Mouse (Mus musculus): Measurements from ENCODE around the gene Mettl17. TPM values are rescaled to one million over a fixed set of nuclear protein-coding genes. Genes with fewer than 3 reads are reported as not detected.

The Mettl17 gene
- polyA plus RNA-seq, 1 experiment from 2014 or later: 32.4 TPM

DNA sequence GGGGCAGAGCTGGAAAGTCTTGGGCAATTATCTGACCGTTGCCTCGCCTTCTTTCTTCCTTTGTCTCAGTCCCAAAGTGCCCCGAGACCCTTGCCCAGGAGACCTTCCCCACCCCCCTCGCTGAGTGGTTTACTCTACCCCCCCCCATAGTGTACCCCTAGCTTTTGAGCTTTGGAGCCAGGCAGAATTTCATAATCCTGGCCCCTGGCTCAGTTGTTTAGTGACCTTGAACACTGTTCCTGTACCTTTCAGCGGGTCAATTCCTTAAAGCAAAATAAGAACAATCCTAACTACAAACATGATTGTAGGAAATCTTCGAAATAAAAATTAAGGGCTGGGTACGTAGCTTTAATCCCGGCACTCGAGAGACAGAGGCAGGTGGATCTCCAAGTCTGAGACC is 56.9 kb downstream of the Mettl17 start:
- Histone ChIP-seq H3K4me3 (ENCODE audit: low read depth, low read length) (no peak overlapping the region), H3K9ac (no peak overlapping the region), H3K27ac (ENCODE audit: low read depth) (no peak overlapping the region), H3K4me2 (no peak overlapping the region), H3K36me3 (ENCODE audit: insufficient read depth) (no peaks in the 10 kb centered on the region), H3K4me1 (ENCODE audit: insufficient read depth) (no peaks in the 10 kb centered on the region), H3K9me3 (ENCODE audit: low read depth, low read length) (no peaks in the 10 kb centered on the region; the same call in 1 of the 2 replicates), H3K27me3 (ENCODE audit: insufficient read depth, low read length) (no peaks in the 10 kb centered on the region)
- ATAC-seq (ENCODE audit: insufficient read depth) (no peak), DNase-seq (no peak)
- TF ChIP-seq CTCF (IDR thresholded peaks at IDR 0.05; ENCODE audit: low read depth): no peak
- WGBS: 69% methylated on average over 9 of the region's 9 CpGs

DNA sequence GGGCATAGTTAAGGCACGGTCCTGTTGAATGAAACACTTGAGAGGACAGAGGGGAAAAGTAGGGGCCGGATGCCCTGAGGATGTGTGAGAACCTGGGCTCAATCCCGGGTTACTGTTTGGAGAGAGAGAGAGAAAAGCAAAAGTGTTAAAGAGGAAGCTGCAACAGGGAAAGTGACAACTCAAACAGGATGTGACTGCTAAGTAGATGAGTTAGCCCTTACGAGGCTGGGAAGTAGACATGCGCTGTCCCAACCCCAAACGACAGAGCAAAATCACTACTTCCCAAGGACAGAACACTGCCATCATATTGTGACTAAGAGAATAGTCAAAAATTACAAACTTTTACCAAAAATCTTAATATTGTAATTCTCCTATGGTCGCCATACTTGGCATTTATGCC is 57.6 kb downstream of the Mettl17 start:
- WGBS: 51% methylated on average over 7 of the region's 7 CpGs
- no peak for ATAC-seq (ENCODE audit: insufficient read depth)
- no peak overlapping the region for H3K4me2 ChIP-seq
- no peaks in the 10 kb centered on the region for H3K36me3 ChIP-seq (ENCODE audit: insufficient read depth)
- no peak overlapping the region; the same call in 1 of the 2 replicates for H3K9ac ChIP-seq
- H3K9me3 ChIP-seq (ENCODE audit: low read depth, low read length): no peaks in the 10 kb centered on the region; the same call in 1 of the 2 replicates
- no peak for TF ChIP-seq CTCF (IDR thresholded peaks at IDR 0.05; ENCODE audit: low read depth)
- no peaks in the 10 kb centered on the region for H3K27me3 ChIP-seq (ENCODE audit: insufficient read depth, low read length)
- no peak overlapping the region for H3K4me3 ChIP-seq (ENCODE audit: low read depth, low read length)
- H3K27ac ChIP-seq (ENCODE audit: low read depth): no peak overlapping the region
- H3K4me1 ChIP-seq (ENCODE audit: insufficient read depth): no peaks in the 10 kb centered on the region
- no peak for DNase-seq

Small RNAs within 50 kb of the gene (microRNA-seq; reads per million reads assigned to microRNA genes)
- not detected for gene Gm27375 (ENCODE audit: borderline number of aligned reads)

Other genes with a start within 250 kb of the Mettl17 start
- gene Gm4181, start 249.2 kb upstream of the Mettl17 start, polyA plus RNA-seq (2014; fragmentation: Nextera tagmentation; extraction: Ambion mirVana): not detected in 2 replicates
- not detected in 2 replicates for gene Gm17079, start 189.4 kb upstream of the Mettl17 start, polyA plus RNA-seq (2014; fragmentation: Nextera tagmentation; extraction: Ambion mirVana)
- gene Gm5800, start 167.7 kb upstream of the Mettl17 start, polyA plus RNA-seq (2014; fragmentation: Nextera tagmentation; extraction: Ambion mirVana): not detected in 2 replicates
- not detected in 2 replicates for gene Ang4, start 111.3 kb upstream of the Mettl17 start, polyA plus RNA-seq (2014; fragmentation: Nextera tagmentation; extraction: Ambion mirVana)
- not detected in 2 replicates for gene AY358078, start 84.8 kb upstream of the Mettl17 start, polyA plus RNA-seq (2014; fragmentation: Nextera tagmentation; extraction: Ambion mirVana)
- gene Ear6, start 31.1 kb upstream of the Mettl17 start, polyA plus RNA-seq (2014; fragmentation: Nextera tagmentation; extraction: Ambion mirVana): not detected in 2 replicates
- 0.07 and 0.42 TPM in 2 replicates for gene Slc39a2, start 8.0 kb downstream of the Mettl17 start, polyA plus RNA-seq (2014; fragmentation: Nextera tagmentation; extraction: Ambion mirVana)
- 22.7 and 24.0 TPM in 2 replicates for gene Ndrg2, start 29.3 kb downstream of the Mettl17 start, polyA plus RNA-seq (2014; fragmentation: Nextera tagmentation; extraction: Ambion mirVana)
- not detected in 2 replicates for gene Tppp2, start 33.6 kb downstream of the Mettl17 start, polyA plus RNA-seq (2014; fragmentation: Nextera tagmentation; extraction: Ambion mirVana)
- gene Rnase13, start 37.9 kb downstream of the Mettl17 start, polyA plus RNA-seq (2014; fragmentation: Nextera tagmentation; extraction: Ambion mirVana): not detected in 2 replicates
- 96.8 and 108 TPM in 2 replicates for gene Arhgef40, start 99.9 kb downstream of the Mettl17 start, polyA plus RNA-seq (2014; fragmentation: Nextera tagmentation; extraction: Ambion mirVana)
- gene Tmem253, start 130.8 kb downstream of the Mettl17 start, polyA plus RNA-seq (2014; fragmentation: Nextera tagmentation; extraction: Ambion mirVana): 0.35 and 0.74 TPM in 2 replicates
- 25.8 and 28.3 TPM in 2 replicates for gene Zfp219, start 135.9 kb downstream of the Mettl17 start, polyA plus RNA-seq (2014; fragmentation: Nextera tagmentation; extraction: Ambion mirVana)
- not detected in 2 replicates for gene Olfr221, start 157.6 kb downstream of the Mettl17 start, polyA plus RNA-seq (2014; fragmentation: Nextera tagmentation; extraction: Ambion mirVana)
- 673 and 695 TPM in 2 replicates for gene Hnrnpc, start 219.2 kb downstream of the Mettl17 start, polyA plus RNA-seq (2014; fragmentation: Nextera tagmentation; extraction: Ambion mirVana)
- gene Rpgrip1, start 225.9 kb downstream of the Mettl17 start, polyA plus RNA-seq (2014; fragmentation: Nextera tagmentation; extraction: Ambion mirVana): 76.1 TPM in 2 replicates

Measured in lung, embryonic 14.5 days (tissue).